Mouse (Mus musculus) 416B (cell line): ENCODE results near the gene Pxt1.
"Not testable (repeated sequence)": the region's sequence is repeated elsewhere in the genome, so short reads cannot be mapped to it uniquely, and the experiment has no call there.

Experiments used
- DNase-seq: peaks from one replicate; pipeline ENCODE4 v3.0.0; 2011; ENCODE audit warnings: low read depth

Pxt1 gene

GRCm38 (mm10) chr17:28943740-28944139 lies at the start of gene Pxt1:
Gene Pxt1, minus strand, starts transcription at chr17:28943840.
- DNase-seq: no peak

- DNase-seq: not testable (repeated sequence)
These were observed 49.4 kb upstream of the Pxt1 start for GRCm38 (mm10) chr17:28993004-28993403.

GRCm38 (mm10) chr17:28992105-28992504 lies 48.5 kb upstream of the Pxt1 start:
- no peak for DNase-seq

- DNase-seq: no peak
These were observed 47.6 kb upstream of the Pxt1 start for GRCm38 (mm10) chr17:28991286-28991685.

GRCm38 (mm10) chr17:28990060-28990459 lies 46.4 kb upstream of the Pxt1 start:
- DNase-seq: no peak

GRCm38 (mm10) chr17:28988996-28989395 lies 45.4 kb upstream of the Pxt1 start:
- DNase-seq: no peak

- no peak for DNase-seq
These were observed 44.7 kb upstream of the Pxt1 start for GRCm38 (mm10) chr17:28988291-28988690.

- peak; percentile 78 for DNase-seq
These were observed 44.1 kb upstream of the Pxt1 start for GRCm38 (mm10) chr17:28987713-28988112.

- peak; percentile 25 for DNase-seq
These were observed 43.2 kb upstream of the Pxt1 start for GRCm38 (mm10) chr17:28986833-28987232.

GRCm38 (mm10) chr17:28984724-28985420 lies 41.2 kb upstream of the Pxt1 start:
- DNase-seq: no peak

GRCm38 (mm10) chr17:28982591-28982990 lies 39.0 kb upstream of the Pxt1 start:
- DNase-seq: no peak

- no peak for DNase-seq
These were observed 37.4 kb upstream of the Pxt1 start for GRCm38 (mm10) chr17:28981081-28981480.

- DNase-seq: no peak
These were observed 35.5 kb upstream of the Pxt1 start for GRCm38 (mm10) chr17:28979091-28979490.

GRCm38 (mm10) chr17:28970122-28970521 lies 26.5 kb upstream of the Pxt1 start:
- DNase-seq: peak; percentile 34

GRCm38 (mm10) chr17:28967021-28967610 lies 23.5 kb upstream of the Pxt1 start:
- peak; percentile 66 for DNase-seq

- no peak for DNase-seq
These were observed 18.0 kb upstream of the Pxt1 start for GRCm38 (mm10) chr17:28961596-28961995.

GRCm38 (mm10) chr17:28960597-28960996 lies 17.0 kb upstream of the Pxt1 start:
- no peak for DNase-seq

- DNase-seq: no peak
These were observed 10.8 kb upstream of the Pxt1 start for GRCm38 (mm10) chr17:28954416-28954815.

GRCm38 (mm10) chr17:28953251-28953650 lies 9.6 kb upstream of the Pxt1 start:
- DNase-seq: peak; percentile 37

GRCm38 (mm10) chr17:28951831-28952799 lies 8.5 kb upstream of the Pxt1 start, which contains the start of gene Kctd20:
Gene Kctd20, plus strand, starts transcription at chr17:28951950.
- DNase-seq: peak; percentile 92

- DNase-seq: peak; percentile 43
These were observed 7.1 kb upstream of the Pxt1 start for GRCm38 (mm10) chr17:28950751-28951150.

- DNase-seq: no peak
These were observed 5.0 kb upstream of the Pxt1 start for GRCm38 (mm10) chr17:28948661-28949060.
